Mouse (Mus musculus): ENCODE results near the gene Zbed5.

The Zbed5 gene

GRCm38 (mm10) chr5:129952143-129952542 is 56.6 kb downstream of the Zbed5 start:
- CTCF ChIA-PET, result no interaction called here

Measured in spleen, embryonic (tissue).